Mouse (Mus musculus): ENCODE data around the gene Lig3. TPM values are rescaled to one million over a fixed set of nuclear protein-coding genes. Genes with fewer than 3 reads are reported as not detected.
"Not testable (repeated sequence)": the region's sequence is repeated elsewhere in the genome, so short reads cannot be mapped to it uniquely, and the experiment has no call there.

Lig3 gene
- polyA plus RNA-seq, 1 experiment from 2014 or later = 25.6 TPM

DNA sequence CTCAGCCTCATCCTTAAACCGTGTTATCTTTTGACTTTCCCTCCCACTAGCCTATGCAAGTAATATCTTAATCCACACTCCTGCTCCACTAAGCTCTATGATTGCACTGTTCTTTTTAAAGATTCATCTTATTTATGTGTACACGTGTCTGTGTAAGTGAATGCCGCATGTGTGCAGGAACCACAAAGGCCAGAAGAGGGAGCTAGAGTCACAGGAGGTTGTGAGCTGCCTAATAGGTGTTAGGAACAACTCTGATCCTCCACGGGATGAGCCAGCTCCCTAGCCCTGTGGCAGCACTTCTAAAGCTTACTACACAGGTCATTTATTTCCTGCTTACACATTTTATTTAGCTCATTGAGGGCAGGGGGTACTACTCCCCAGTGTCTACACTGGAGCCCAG is 38.4 kb downstream of the Lig3 start:
- Histone ChIP-seq H3K4me2 (ENCODE audit: low read length) (no peak overlapping the region), H3K9ac (ENCODE audit: low read depth, low read length) (no peak overlapping the region), H3K4me3 (ENCODE audit: low read depth, low read length) (no peak overlapping the region), H3K36me3 (ENCODE audit: control insufficient read depth, insufficient read depth, low read length) (no peaks in the 10 kb centered on the region), H3K4me1 (ENCODE audit: control insufficient read depth, insufficient read depth, low read length) (no peaks in the 10 kb centered on the region), H3K27me3 (ENCODE audit: control insufficient read depth, insufficient read depth, low read depth, low read length) (no peaks in the 10 kb centered on the region), H3K27ac (ENCODE audit: low read length) (no peak overlapping the region), H3K9me3 (replicated peaks; ENCODE audit: control insufficient read depth, low read length, poor library complexity, severe bottlenecking) (no peaks in the 10 kb centered on the region)
- 54% methylated on average over 4 of the region's 4 CpGs for WGBS
- no peak for ATAC-seq

DNA sequence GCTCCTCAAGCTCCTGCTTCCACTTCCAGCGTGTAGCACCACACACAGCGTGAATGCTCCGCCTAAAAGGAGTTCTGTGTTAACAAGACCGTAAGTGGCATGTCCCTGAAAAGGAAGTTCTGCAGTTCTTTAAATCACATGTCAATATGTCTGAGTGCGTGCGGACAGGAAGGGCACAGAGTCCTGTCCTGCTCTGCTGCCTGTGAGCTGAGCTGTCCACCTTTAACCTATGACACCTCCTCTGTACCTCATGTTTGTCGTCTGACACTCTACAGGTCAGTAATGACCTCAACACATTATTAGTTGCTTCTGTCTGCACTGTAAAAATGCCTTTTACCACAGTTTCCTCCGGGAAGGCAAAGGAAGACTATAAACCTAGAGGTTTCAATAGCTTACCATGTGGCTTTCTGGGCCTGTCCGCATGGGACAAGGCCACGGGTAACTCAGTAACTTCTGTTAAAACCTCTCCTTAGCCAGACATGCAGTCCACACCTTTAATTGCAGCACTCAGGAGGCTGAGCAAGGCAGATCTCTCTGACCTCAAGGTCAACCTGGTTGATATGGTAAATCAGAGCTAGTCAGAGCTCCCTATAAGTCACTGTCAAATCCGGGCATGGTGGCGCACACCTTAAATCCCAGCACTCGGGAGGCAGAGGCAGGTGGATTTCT is 40.0 kb downstream of the Lig3 start:
- H3K36me3 ChIP-seq (ENCODE audit: control insufficient read depth, insufficient read depth, low read length) = no peaks in the 10 kb centered on the region
- no peaks in the 10 kb centered on the region for H3K27me3 ChIP-seq (ENCODE audit: control insufficient read depth, insufficient read depth, low read depth, low read length)
- H3K4me2 ChIP-seq (ENCODE audit: low read length) = no peak overlapping the region
- 94% methylated on average over 13 of the region's 13 CpGs for WGBS
- H3K9ac ChIP-seq (ENCODE audit: low read depth, low read length) = no peak overlapping the region
- H3K4me3 ChIP-seq (ENCODE audit: low read depth, low read length) = no peak overlapping the region
- H3K27ac ChIP-seq (ENCODE audit: low read length) = no peak overlapping the region
- H3K4me1 ChIP-seq (ENCODE audit: control insufficient read depth, insufficient read depth, low read length) = no peaks in the 10 kb centered on the region
- ATAC-seq = no peak
- H3K9me3 ChIP-seq (replicated peaks; ENCODE audit: control insufficient read depth, low read length, poor library complexity, severe bottlenecking) = no peaks in the 10 kb centered on the region

DNA sequence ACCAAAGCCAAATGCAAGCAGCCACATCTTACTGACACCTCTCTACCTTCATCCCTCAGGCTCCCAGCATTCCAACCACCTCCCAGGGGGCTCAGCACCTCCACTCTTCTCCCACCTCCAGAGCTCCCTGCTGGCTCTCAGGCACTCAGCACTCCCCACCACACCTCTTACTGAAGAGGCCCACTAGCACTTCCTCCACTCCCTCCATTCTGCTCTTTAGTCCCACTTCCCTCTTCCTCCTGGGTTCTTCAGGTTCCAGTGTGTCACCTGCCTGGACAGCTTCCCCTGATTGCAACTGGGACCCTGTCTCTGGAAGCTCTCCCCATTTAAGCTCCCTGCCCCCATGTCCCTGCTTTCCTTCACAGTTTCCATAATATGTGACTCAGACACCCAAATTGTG is 45.9 kb downstream of the Lig3 start:
- peaks cover 9% of the 10 kb centered on the region for H3K4me1 ChIP-seq (ENCODE audit: control insufficient read depth, insufficient read depth, low read length)
- H3K4me2 ChIP-seq (ENCODE audit: low read length) = no peak overlapping the region
- H3K9ac ChIP-seq (ENCODE audit: low read depth, low read length) = no peak overlapping the region
- no peak overlapping the region for H3K27ac ChIP-seq (ENCODE audit: low read length)
- H3K4me3 ChIP-seq (ENCODE audit: low read depth, low read length) = no peak overlapping the region
- no peak for ATAC-seq
- no peaks in the 10 kb centered on the region for H3K27me3 ChIP-seq (ENCODE audit: control insufficient read depth, insufficient read depth, low read depth, low read length)
- no peaks in the 10 kb centered on the region for H3K9me3 ChIP-seq (replicated peaks; ENCODE audit: control insufficient read depth, low read length, poor library complexity, severe bottlenecking)
- H3K36me3 ChIP-seq (ENCODE audit: control insufficient read depth, insufficient read depth, low read length) = no peaks in the 10 kb centered on the region

DNA sequence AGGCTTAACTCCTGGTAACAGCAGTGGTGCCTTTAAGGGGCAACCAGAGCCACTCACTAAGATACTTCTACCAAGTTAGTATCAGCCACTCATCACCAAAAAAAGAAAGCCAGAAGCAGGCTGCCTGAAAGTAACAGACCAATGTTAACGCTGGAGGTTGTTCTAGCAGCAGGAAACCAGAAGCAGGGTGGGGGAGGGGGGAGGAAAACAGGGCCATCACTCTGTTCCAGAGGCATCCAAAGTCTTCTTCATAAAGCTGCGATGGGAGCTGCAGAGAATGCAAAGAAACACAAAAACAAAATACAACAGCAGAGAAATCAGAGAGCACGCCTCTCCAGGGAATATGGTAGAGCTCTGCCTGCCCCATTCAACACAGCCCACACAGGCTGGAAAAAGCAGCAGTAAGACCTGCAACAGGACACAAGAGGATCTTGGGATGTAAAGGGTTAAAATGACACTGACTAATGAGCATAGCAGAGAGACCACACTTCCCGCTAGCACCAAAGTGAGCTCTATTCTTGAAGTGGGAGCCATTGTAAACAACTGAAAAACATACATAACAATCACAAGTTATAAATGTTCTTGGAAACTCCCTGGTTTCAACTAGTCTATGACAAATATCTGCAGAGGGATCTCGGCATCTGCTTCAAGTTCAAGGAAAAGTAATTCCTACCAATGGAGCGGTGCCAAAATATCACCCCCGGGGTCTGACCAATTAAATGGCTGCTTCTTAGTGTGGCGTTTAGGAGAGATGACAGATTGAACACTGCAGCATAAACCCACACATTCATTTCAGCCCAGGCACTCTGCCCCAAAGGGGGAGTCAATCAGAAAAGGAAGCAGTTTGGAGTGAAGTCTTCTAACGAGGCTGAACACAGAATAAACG is 50.3 kb downstream of the Lig3 start:
- Histone ChIP-seq H3K4me1 (ENCODE audit: control insufficient read depth, insufficient read depth, low read length) (peaks cover 15% of the 10 kb centered on the region), H3K9me3 (replicated peaks; ENCODE audit: control insufficient read depth, low read length, poor library complexity, severe bottlenecking) (no peaks in the 10 kb centered on the region), H3K9ac (ENCODE audit: low read depth, low read length) (0 out of 2 replicates have a peak overlapping the region, but pooled peaks have one; percentile 22), H3K36me3 (ENCODE audit: control insufficient read depth, insufficient read depth, low read length) (no peaks in the 10 kb centered on the region), H3K4me3 (ENCODE audit: low read depth, low read length) (no peak overlapping the region), H3K27me3 (ENCODE audit: control insufficient read depth, insufficient read depth, low read depth, low read length) (no peaks in the 10 kb centered on the region), H3K27ac (ENCODE audit: low read length) (no peak overlapping the region), H3K4me2 (ENCODE audit: low read length) (peak overlapping the region; percentile 23)
- ATAC-seq = no peak
- WGBS = 22% methylated on average over 10 of the region's 10 CpGs

DNA sequence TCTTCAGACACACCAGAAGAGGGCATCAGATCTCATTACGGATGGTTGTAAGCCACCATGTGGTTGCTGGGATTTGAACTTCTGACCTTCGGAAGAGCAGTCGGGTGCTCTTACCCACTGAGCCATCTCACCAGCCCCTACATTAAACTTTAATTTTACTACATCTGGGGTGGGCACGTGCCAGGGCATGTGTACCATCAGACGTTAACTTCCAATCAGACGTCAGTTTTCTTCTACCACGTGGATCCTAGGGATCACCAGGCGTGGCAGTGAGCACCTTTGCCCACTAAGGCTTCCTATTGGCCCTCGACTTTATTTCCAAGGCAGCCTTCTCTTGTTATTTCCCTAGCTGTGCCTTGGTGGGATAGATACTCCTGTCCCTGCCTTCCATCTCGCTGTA is 51.5 kb downstream of the Lig3 start:
- not testable (repeated sequence) for H3K27ac ChIP-seq (ENCODE audit: low read length); H3K4me3 ChIP-seq (ENCODE audit: low read depth, low read length); ATAC-seq; H3K27me3 ChIP-seq (ENCODE audit: control insufficient read depth, insufficient read depth, low read depth, low read length); H3K4me2 ChIP-seq (ENCODE audit: low read length); H3K9me3 ChIP-seq (replicated peaks; ENCODE audit: control insufficient read depth, low read length, poor library complexity, severe bottlenecking); H3K36me3 ChIP-seq (ENCODE audit: control insufficient read depth, insufficient read depth, low read length); H3K9ac ChIP-seq (ENCODE audit: low read depth, low read length)
- 87% methylated on average over 10 of the region's 10 CpGs for WGBS
- peaks cover 15% of the 10 kb centered on the region for H3K4me1 ChIP-seq (ENCODE audit: control insufficient read depth, insufficient read depth, low read length)

DNA sequence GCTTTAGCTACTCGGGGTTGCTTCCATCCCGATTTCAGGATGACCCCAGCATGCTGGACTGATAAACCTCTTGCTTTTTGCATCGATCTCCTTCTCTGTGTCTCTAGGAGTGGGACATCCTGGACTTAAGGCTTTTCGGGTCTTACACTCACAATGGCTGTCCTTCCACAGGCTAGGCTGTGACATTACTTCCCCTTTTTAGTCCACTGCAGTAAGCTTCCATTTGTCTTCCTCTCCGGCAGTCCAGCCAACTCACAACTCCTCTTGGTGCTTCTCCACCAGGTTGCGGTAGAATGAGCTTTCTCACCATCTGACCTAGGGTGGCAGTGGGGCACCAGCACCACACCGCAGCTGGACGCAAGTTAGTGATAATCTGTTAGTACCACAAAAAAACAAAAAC is 53.0 kb downstream of the Lig3 start:
- H3K9ac ChIP-seq (ENCODE audit: low read depth, low read length) = no peak overlapping the region
- no peak overlapping the region for H3K4me3 ChIP-seq (ENCODE audit: low read depth, low read length)
- no peak overlapping the region for H3K27ac ChIP-seq (ENCODE audit: low read length)
- ATAC-seq = no peak
- no peaks in the 10 kb centered on the region for H3K36me3 ChIP-seq (ENCODE audit: control insufficient read depth, insufficient read depth, low read length)
- H3K4me2 ChIP-seq (ENCODE audit: low read length) = no peak overlapping the region
- H3K4me1 ChIP-seq (ENCODE audit: control insufficient read depth, insufficient read depth, low read length) = peaks cover 24% of the 10 kb centered on the region
- 90% methylated on average over 8 of the region's 8 CpGs for WGBS
- H3K27me3 ChIP-seq (ENCODE audit: control insufficient read depth, insufficient read depth, low read depth, low read length) = no peaks in the 10 kb centered on the region
- H3K9me3 ChIP-seq (replicated peaks; ENCODE audit: control insufficient read depth, low read length, poor library complexity, severe bottlenecking) = no peaks in the 10 kb centered on the region

DNA sequence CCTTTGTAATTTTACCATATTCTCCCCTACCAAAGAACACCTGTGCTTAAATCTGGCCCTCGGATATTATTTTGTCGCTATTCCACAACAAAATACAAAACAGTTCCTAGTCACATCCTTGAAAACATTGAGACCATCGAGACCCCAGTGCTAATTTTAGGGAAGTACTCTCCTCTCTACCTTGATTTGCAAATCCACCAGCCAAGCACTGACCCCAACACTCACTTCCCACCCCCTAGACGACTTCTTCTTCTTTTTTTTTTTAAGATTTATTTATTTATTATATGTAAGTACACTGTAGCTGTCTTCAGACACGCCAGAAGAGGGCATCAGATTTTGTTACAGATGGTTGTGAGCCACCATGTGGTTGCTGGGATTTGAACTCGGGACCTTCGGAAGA is 53.5 kb downstream of the Lig3 start:
- H3K9ac ChIP-seq (ENCODE audit: low read depth, low read length); H3K4me2 ChIP-seq (ENCODE audit: low read length); H3K36me3 ChIP-seq (ENCODE audit: control insufficient read depth, insufficient read depth, low read length); H3K27ac ChIP-seq (ENCODE audit: low read length); ATAC-seq; H3K4me3 ChIP-seq (ENCODE audit: low read depth, low read length); H3K9me3 ChIP-seq (replicated peaks; ENCODE audit: control insufficient read depth, low read length, poor library complexity, severe bottlenecking); H3K27me3 ChIP-seq (ENCODE audit: control insufficient read depth, insufficient read depth, low read depth, low read length): not testable (repeated sequence)
- H3K4me1 ChIP-seq (ENCODE audit: control insufficient read depth, insufficient read depth, low read length) = peaks cover 24% of the 10 kb centered on the region
- 89% methylated on average over 7 of the region's 7 CpGs for WGBS

DNA sequence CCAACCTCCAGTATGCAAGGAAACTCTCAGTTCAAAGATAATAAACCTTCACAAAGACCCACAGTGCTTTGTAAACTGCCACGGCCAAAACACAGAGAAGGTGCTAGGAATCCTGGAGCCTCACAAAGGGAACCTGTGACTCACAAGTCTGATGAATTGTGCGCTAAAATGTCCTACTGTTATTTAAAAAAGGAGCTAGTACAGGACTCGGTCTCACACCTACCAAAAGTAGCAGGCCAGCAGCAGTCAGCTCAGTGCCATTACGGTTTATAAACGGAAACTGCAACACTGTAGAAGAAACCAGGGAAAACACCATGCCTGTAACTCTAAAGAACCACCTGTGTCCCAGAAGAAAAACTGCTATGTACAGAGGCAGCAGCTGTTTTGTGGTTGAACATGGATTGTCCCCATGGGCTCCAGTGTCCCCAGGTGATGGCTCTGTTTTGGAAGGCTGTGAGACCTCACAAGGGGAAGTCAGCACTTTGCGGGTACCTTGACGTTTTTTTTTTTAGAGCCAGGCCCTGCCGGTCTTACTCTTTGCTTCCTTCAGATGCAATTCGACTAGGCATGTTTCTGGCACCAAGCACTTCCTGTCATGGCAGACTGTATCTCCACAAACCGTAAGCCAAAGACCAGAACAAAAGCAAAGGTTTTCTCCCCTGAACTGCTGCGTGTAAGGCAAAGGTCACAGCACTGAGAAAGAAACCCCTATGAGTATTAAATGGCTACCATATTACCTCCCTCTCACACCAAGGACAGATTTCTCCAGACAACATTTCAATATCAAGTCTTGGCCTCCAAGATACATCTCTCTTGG is 54.9 kb downstream of the Lig3 start:
- no peaks in the 10 kb centered on the region for H3K27me3 ChIP-seq (ENCODE audit: control insufficient read depth, insufficient read depth, low read depth, low read length)
- H3K4me3 ChIP-seq (ENCODE audit: low read depth, low read length) = no peak overlapping the region
- H3K36me3 ChIP-seq (ENCODE audit: control insufficient read depth, insufficient read depth, low read length) = no peaks in the 10 kb centered on the region
- ATAC-seq = no peak
- 77% methylated on average over 11 of the region's 11 CpGs for WGBS
- no peak overlapping the region for H3K27ac ChIP-seq (ENCODE audit: low read length)
- 0 out of 2 replicates have a peak, but pooled peaks cover 2% of the 10 kb centered on the region for H3K9me3 ChIP-seq (replicated peaks; ENCODE audit: control insufficient read depth, low read length, poor library complexity, severe bottlenecking)
- no peak overlapping the region for H3K4me2 ChIP-seq (ENCODE audit: low read length)
- no peak overlapping the region for H3K9ac ChIP-seq (ENCODE audit: low read depth, low read length)
- H3K4me1 ChIP-seq (ENCODE audit: control insufficient read depth, insufficient read depth, low read length) = peaks cover 24% of the 10 kb centered on the region

All from midbrain, embryonic 16.5 days (tissue).